Mouse (Mus musculus) thymus, postnatal 36 days (tissue): ENCODE measurements around the gene Lingo2.
"Not testable (repeated sequence)": the region's sequence is repeated elsewhere in the genome, so short reads cannot be mapped to it uniquely, and the experiment has no call there.

Experiments used
- DNase-seq, 2 experiments: peaks; one replicate each; pipeline ENCODE4 v3.0.0; 2022; ENCODE audit warnings: mixed read lengths in 2 of 2

Lingo2 gene

GRCm38 (mm10) chr4:35823322-35823870 lies 1128.2 kb downstream of the Lingo2 start:
- no peak for DNase-seq

GRCm38 (mm10) chr4:35820701-35821100 lies 1130.8 kb downstream of the Lingo2 start:
- no peak for DNase-seq

DNA sequence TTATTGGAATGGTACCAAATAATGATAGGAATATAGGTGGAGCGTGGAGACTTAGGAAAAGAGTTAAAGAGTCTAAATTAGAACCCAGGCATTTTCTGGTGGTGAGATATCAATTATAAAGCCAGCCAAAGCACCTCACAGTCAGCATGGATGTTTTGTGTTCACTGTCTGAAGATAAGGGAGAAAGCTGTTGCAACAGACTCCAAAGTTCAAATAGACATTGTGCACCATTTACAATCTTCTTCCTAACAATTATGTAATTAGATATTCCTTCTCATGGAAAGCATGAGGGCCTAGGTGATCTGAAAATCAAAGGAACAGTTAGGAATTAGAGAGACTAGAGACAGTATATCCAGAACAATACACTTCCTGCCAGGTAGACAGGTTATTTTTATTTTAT lies 1136.8 kb downstream of the Lingo2 start:
- DNase-seq = no peak

GRCm38 (mm10) chr4:35807497-35808210 lies 1143.9 kb downstream of the Lingo2 start:
- DNase-seq = no peak

GRCm38 (mm10) chr4:35806881-35807464 lies 1144.6 kb downstream of the Lingo2 start:
- no peak for DNase-seq

- DNase-seq = no peak
These were observed 1167.2 kb downstream of the Lingo2 start for GRCm38 (mm10) chr4:35784255-35784921.

DNA sequence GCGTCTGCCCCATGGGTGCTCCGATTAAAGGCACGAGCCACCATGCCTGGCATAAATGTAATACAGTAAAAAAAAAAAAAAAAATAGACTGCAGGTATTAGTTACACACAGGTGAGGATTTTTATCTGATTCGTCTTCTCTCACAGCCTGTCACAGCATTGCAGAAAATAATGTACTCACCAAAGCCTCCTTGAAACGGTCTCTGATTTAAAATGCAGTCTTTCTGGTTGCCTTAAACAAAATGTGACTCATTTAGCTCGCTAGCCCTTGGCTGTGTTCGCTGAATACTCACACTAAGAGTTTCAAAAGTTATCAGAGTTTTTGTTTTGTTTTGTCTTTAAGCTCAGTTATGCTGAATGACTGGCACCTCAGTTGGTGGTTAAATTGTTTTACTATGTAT lies 1180.7 kb downstream of the Lingo2 start:
- DNase-seq = no peak

- DNase-seq = no peak
These were observed 1184.6 kb downstream of the Lingo2 start for GRCm38 (mm10) chr4:35766905-35767304.

DNA sequence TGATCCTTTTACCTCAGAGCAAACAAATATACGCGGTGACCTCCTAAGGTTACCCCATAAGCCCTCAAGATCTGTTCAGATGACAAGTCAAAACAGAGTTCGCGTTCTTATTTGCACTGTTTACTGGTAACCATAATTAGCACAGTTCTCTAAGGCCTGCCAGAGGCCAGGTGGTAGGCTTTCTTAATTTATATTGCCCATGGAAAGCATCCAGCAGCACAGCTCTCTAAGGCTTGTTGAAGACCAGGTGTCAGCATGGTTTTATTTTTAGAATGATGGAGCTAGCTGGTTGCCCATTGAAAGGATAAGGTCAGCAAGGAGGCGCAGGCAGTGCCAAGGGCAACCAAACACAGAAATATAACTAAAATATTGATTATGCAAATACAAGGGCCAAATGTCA lies 1190.4 kb downstream of the Lingo2 start:
- DNase-seq = no peak

- no peak for DNase-seq
These were observed 1199.3 kb downstream of the Lingo2 start for GRCm38 (mm10) chr4:35752121-35752860.

DNA sequence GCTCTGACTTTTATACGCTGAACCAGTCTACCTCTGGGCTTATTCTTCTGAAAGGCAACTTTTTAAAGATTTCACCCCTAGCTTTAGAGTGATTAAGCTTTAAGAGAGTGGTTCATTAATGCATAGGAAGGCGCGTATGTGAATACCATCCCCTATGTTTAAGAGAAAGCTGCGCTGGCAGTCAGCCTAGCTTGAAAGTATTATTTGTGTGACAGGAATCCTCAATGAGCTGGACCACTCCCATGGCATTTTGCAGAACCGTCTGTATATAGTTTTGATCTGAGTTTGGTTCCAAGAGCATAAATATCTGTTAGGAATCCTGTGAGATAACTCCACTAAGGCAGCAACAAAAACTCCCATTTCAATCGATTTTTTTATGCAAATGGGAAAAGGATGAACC lies 1204.9 kb downstream of the Lingo2 start:
- no peak for DNase-seq

GRCm38 (mm10) chr4:35724774-35725173 lies 1226.8 kb downstream of the Lingo2 start:
- DNase-seq = no peak

DNA sequence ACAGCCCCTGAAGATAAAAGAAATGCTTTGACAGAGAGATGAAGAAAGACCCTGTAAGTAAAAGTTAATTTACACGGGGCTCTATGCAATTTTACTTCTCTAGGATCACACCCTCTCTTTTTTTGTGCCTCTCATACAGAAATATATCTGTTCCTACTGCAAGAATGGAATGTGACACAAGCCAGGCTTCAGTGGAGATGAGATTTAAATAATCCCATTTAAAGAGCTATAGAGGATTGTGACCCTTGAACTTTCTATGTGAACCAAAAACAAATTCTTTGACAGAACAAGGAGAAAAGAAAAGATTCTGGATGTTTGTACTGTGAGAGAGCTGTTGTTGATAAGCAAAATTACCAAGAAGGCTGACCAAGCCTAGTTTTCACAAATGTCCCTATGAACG lies 1247.4 kb downstream of the Lingo2 start:
- no peak for DNase-seq

DNA sequence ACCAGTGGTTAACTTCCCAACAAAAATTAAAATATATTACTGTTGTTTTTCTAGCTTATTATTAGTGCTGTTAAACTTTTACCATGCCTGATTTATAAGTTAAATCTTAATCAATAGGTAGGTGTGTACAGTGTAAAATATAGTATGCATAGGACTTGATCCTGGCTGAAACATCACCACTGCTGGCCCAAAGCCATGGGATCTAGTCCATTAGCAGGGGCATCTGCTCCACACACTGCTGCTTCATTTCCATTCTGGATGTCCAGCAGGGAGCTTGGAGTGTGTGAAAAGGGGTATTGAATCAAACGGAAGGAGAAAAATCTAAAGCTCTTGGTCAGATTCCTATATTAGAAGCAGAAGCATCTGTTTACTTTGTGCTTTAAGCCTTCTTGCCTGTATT lies 1248.9 kb downstream of the Lingo2 start:
- no peak for DNase-seq

- no peak for DNase-seq
These were observed 1256.4 kb downstream of the Lingo2 start for GRCm38 (mm10) chr4:35695137-35695522.

DNA sequence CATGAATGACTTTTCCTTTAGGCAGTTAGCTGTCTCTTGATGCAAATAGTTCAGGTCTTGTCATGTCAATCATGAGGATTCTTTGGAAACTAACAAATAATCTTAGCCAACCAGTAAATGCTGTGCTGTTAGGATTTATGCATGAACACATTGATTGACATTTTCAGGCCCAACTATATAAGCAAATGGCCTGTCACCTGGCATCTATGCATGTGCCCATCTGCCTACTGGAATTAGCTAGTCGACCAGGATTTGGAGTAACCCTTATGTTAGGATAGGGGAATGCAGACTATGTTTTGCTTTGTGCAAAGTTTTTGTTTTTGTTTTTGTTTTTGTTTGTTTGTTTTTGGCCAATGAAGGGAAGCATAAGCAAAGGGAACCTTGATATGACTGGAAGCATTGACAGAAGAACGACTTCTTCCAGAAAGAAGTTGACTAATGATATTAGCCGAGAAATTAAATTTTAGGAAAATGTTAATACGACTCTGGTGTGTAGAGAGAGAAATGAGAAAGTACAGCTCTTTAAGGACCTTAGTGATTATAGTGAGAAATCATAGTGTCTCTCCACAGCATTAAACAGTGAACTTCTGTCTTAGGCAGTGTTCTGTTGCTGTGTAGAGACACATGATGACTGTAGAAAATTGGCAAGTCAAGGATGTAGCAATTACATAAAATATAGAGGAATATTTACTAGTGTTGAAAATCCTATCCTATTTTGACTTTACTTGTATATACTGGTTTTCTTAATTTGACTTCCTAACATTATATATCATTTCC lies 1257.0 kb downstream of the Lingo2 start:
- no peak for DNase-seq

DNA sequence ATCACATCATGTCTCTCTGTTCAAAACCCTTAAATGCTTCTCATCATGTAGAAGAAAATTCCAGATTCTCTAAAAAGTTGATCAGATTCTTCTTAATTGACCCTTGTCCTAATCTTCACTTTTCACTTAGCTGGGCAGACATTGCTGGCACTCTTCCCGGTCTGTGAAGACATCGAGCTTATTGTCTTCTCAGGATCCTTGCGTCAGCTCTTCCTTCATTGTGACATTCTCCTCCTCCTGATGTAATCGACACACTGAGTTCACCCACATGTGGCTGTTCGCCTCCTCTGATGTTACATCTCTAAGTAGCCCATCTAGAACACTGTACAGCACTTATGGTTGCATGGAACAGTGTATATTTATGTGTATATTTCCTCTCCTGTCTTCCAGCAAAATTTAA lies 1261.0 kb downstream of the Lingo2 start:
- DNase-seq = no peak

DNA sequence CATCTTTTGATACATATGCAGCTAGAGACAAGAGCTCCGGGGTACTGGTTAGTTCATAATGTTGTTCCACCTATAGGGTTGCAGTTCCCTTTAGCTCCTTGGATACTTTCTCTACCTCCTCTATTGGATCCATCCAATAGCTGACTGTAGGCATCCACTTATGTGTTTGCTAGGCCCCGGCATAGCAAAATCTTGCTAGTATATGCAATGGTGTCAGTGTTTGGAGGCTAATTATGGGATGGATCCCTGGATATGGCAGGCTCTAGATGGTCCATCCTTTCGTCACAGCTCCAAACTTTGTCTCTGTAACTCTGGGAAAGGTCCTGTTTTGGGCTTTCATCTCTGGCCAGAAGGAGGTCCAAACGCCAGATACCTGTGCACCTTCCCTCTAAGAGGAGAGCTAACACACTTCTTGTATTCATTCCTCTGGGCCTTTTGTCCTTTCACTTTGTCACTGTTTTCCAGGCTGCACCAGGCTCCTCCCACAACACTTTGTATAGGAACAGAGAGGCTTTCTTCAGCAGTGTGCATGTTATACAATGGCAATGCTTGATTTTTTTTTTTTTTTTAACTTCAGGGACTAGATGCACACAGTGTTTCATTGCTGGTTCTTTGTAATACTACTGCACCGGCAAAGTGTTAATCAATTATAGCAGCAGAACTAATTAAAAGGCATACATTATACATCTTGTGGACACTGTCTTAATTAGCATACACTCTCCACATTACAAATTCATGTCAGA lies 1262.9 kb downstream of the Lingo2 start:
- DNase-seq = not testable (repeated sequence)
